Mouse (Mus musculus): ENCODE measurements at regions not wholly inside any gene's neighbourhood (a gene's known extent, or its start where the extent isn't known, plus 50 kb on each side); places are given as distances from the start of the nearest gene placed in this dataset.

GRCm38 (mm10) chr13:78717686-78718431 is 518.3 kb upstream of the Nr2f1 start:
- WGBS: 81% methylated on average over 4 of the region's 4 CpGs
- H3K27me3 ChIP-seq (ENCODE audit: low read depth, poor library complexity, severe bottlenecking): no peaks in the 10 kb centered on the region
- DNase-seq (ENCODE audit: low spot score): no peak
- H3K36me3 ChIP-seq: no peaks in the 10 kb centered on the region
- no peak overlapping the region for H3K27ac ChIP-seq
- H3K4me3 ChIP-seq: no peak overlapping the region
- H3K9me3 ChIP-seq (replicated peaks): no peaks in the 10 kb centered on the region
- H3K4me1 ChIP-seq: no peaks in the 10 kb centered on the region

- Histone ChIP-seq H3K27ac (no peak overlapping the region), H3K9me3 (replicated peaks) (no peaks in the 10 kb centered on the region), H3K4me1 (no peaks in the 10 kb centered on the region), H3K4me3 (no peak overlapping the region), H3K27me3 (ENCODE audit: low read depth, poor library complexity, severe bottlenecking) (no peaks in the 10 kb centered on the region), H3K36me3 (no peaks in the 10 kb centered on the region)
- DNase-seq (ENCODE audit: low spot score): no peak
- WGBS: 80% methylated on average over 1 of the region's 1 CpGs
Measured at GRCm38 (mm10) chr13:78717159-78717558, 517.6 kb upstream of the Nr2f1 start.

- no peaks in the 10 kb centered on the region for H3K36me3 ChIP-seq
- H3K27ac ChIP-seq: no peak overlapping the region
- 92% methylated on average over 1 of the region's 1 CpGs for WGBS
- H3K9me3 ChIP-seq (replicated peaks): no peaks in the 10 kb centered on the region
- no peak overlapping the region for H3K4me3 ChIP-seq
- no peaks in the 10 kb centered on the region for H3K4me1 ChIP-seq
- DNase-seq (ENCODE audit: low spot score): no peak
- no peaks in the 10 kb centered on the region for H3K27me3 ChIP-seq (ENCODE audit: low read depth, poor library complexity, severe bottlenecking)
Measured at GRCm38 (mm10) chr13:78704693-78705092, 505.1 kb upstream of the Nr2f1 start.

DNA sequence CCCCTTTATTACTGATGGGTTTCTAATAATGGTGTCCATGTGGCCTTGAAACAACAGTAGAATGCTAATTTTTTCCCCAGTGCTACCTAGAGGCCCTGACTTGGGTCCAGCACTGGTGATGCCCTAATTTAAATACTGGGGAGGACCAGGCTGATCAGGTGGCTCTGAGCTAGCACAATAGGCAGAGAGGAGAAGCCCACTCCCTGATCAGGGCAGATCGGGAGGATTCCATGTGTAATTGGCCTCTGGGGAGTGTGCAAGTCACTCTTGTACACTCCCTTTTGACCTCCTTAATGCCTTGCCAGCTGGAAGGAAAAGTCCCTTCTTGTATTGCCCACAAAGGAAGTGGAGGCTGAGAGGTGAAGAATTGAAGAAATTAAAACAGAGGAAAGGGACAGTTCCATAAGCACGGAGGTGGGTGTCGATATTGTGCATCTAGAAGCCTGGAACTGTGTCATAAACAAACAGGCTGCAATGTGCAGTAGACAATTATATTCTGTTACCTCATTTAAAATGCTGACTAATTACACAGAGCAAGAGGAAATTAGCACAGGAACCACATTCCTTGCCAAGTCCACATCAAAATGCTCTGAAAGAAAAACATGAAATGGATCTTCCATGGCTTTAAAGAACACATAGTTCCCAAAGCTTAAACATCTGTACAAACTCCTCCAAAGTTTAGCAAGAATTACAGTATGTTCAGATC is 498.4 kb upstream of the Nr2f1 start:
- no peak overlapping the region for H3K27ac ChIP-seq
- no peak overlapping the region for H3K4me3 ChIP-seq
- H3K9me3 ChIP-seq (replicated peaks): no peaks in the 10 kb centered on the region
- no peak for DNase-seq (ENCODE audit: low spot score)
- 71% methylated on average over 3 of the region's 3 CpGs for WGBS
- no peaks in the 10 kb centered on the region for H3K36me3 ChIP-seq
- H3K4me1 ChIP-seq: peaks cover 4% of the 10 kb centered on the region
- H3K27me3 ChIP-seq (ENCODE audit: low read depth, poor library complexity, severe bottlenecking): no peaks in the 10 kb centered on the region

DNA sequence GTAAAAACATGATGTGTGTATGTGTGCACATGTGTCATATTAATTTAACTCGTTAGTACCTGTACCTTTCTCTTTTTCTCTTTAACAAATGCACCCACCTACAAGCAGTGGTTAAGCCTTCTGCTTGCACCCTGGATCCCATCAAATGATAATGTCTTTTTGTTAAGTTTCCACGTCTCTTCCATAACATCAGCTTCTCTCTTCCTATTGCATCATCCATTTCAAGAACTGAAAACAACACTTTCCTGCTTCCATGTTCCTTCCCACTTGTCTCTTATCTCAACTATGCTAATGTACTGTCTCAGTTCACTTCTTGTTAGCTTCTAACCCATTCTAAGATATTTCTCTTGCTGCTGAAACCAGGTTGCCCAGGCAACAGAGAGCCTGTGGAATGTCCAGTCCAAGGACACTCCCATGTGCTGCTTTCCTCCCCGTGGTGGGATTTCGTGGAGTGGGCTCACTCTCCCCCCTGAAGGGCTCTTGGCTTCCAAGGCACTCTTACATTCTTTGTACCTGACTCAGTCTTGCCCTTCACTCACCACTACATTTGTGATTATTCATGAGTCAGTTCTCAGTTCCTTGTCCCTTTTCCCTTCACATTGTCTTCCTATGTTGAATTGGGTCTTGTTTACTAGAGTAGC is 479.8 kb upstream of the Nr2f1 start:
- WGBS: 63% methylated on average over 4 of the region's 4 CpGs

GRCm38 (mm10) chr13:78678241-78678640 is 478.7 kb upstream of the Nr2f1 start:
- H3K27me3 ChIP-seq (ENCODE audit: low read depth, poor library complexity, severe bottlenecking): no peaks in the 10 kb centered on the region
- no peak overlapping the region for H3K4me3 ChIP-seq
- H3K9me3 ChIP-seq (replicated peaks): no peaks in the 10 kb centered on the region
- WGBS: 75% methylated on average over 7 of the region's 7 CpGs
- H3K4me1 ChIP-seq: no peaks in the 10 kb centered on the region; the same call in 1 of the 2 replicates
- H3K36me3 ChIP-seq: no peaks in the 10 kb centered on the region
- DNase-seq (ENCODE audit: low spot score): no peak
- no peak overlapping the region for H3K27ac ChIP-seq

More for the DNA sequence above, 479.8 kb upstream of the Nr2f1 start:
- no peaks in the 10 kb centered on the region; the same call in 1 of the 2 replicates for H3K4me1 ChIP-seq
- H3K27me3 ChIP-seq (ENCODE audit: low read depth, poor library complexity, severe bottlenecking): no peaks in the 10 kb centered on the region
- no peaks in the 10 kb centered on the region for H3K9me3 ChIP-seq (replicated peaks)
- H3K36me3 ChIP-seq: no peaks in the 10 kb centered on the region
- H3K4me3 ChIP-seq: no peak overlapping the region
- no peak overlapping the region for H3K27ac ChIP-seq
- no peak for DNase-seq (ENCODE audit: low spot score)

GRCm38 (mm10) chr13:78658285-78658684 is 458.7 kb upstream of the Nr2f1 start:
- Histone ChIP-seq H3K36me3 (no peaks in the 10 kb centered on the region), H3K4me1 (no peaks in the 10 kb centered on the region), H3K27me3 (ENCODE audit: low read depth, poor library complexity, severe bottlenecking) (no peaks in the 10 kb centered on the region), H3K4me3 (no peak overlapping the region), H3K27ac (no peak overlapping the region), H3K9me3 (replicated peaks) (no peaks in the 10 kb centered on the region)
- DNase-seq (ENCODE audit: low spot score): no peak
- 91% methylated on average over 7 of the region's 7 CpGs for WGBS

GRCm38 (mm10) chr13:78656766-78657165 is 457.2 kb upstream of the Nr2f1 start:
- no peaks in the 10 kb centered on the region for H3K9me3 ChIP-seq (replicated peaks)
- H3K27me3 ChIP-seq (ENCODE audit: low read depth, poor library complexity, severe bottlenecking): no peaks in the 10 kb centered on the region
- H3K36me3 ChIP-seq: no peaks in the 10 kb centered on the region
- H3K4me1 ChIP-seq: no peaks in the 10 kb centered on the region
- 86% methylated on average over 2 of the region's 2 CpGs for WGBS
- no peak for DNase-seq (ENCODE audit: low spot score)
- H3K4me3 ChIP-seq: no peak overlapping the region
- H3K27ac ChIP-seq: no peak overlapping the region

- no peaks in the 10 kb centered on the region for H3K27me3 ChIP-seq (ENCODE audit: low read depth, poor library complexity, severe bottlenecking)
- no peaks in the 10 kb centered on the region for H3K9me3 ChIP-seq (replicated peaks)
- H3K4me3 ChIP-seq: no peak overlapping the region
- no peak for DNase-seq (ENCODE audit: low spot score)
- H3K4me1 ChIP-seq: no peaks in the 10 kb centered on the region
- H3K36me3 ChIP-seq: no peaks in the 10 kb centered on the region
- WGBS: 83% methylated on average over 1 of the region's 1 CpGs
- H3K27ac ChIP-seq: no peak overlapping the region
Measured at GRCm38 (mm10) chr13:78656196-78656595, 456.6 kb upstream of the Nr2f1 start.

- Histone ChIP-seq H3K36me3 (no peaks in the 10 kb centered on the region), H3K27me3 (ENCODE audit: low read depth, poor library complexity, severe bottlenecking) (no peaks in the 10 kb centered on the region), H3K27ac (no peak overlapping the region), H3K4me1 (no peaks in the 10 kb centered on the region), H3K4me3 (no peak overlapping the region), H3K9me3 (replicated peaks) (no peaks in the 10 kb centered on the region)
- WGBS: 84% methylated on average over 1 of the region's 1 CpGs
- DNase-seq (ENCODE audit: low spot score): no peak
Measured at GRCm38 (mm10) chr13:78650824-78651223, 451.3 kb upstream of the Nr2f1 start.

GRCm38 (mm10) chr13:78644556-78644955 is 445.0 kb upstream of the Nr2f1 start:
- H3K36me3 ChIP-seq: no peaks in the 10 kb centered on the region
- H3K9me3 ChIP-seq (replicated peaks): no peaks in the 10 kb centered on the region
- no peaks in the 10 kb centered on the region for H3K27me3 ChIP-seq (ENCODE audit: low read depth, poor library complexity, severe bottlenecking)
- no peak for DNase-seq (ENCODE audit: low spot score)
- H3K27ac ChIP-seq: no peak overlapping the region
- peaks cover 7% of the 10 kb centered on the region for H3K4me1 ChIP-seq
- no peak overlapping the region for H3K4me3 ChIP-seq
- 22% methylated on average over 1 of the region's 1 CpGs for WGBS

DNA sequence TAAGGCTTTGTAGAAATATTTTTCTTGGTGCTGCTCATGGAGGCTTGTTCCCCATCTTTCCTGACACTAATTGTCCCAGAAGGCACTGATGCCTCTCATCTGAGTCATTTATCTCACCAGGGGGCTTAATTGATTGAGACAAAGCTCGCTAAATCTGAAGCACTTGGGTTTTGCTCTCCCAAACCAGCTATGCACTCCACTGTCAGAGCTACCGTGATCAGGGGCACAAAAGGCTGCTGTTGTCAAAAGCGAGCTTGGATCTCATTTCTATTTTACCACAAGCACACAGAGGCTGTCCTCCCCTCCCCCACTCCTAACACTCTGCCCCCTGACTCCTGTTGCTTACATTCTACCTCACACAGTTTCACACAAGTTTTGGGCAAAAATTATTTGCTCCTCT is 443.5 kb upstream of the Nr2f1 start:
- WGBS: 3% methylated on average over 3 of the region's 3 CpGs
- no peak overlapping the region for H3K4me3 ChIP-seq
- no peak for DNase-seq (ENCODE audit: low spot score)
- no peaks in the 10 kb centered on the region for H3K36me3 ChIP-seq
- H3K9me3 ChIP-seq (replicated peaks): no peaks in the 10 kb centered on the region
- H3K27me3 ChIP-seq (ENCODE audit: low read depth, poor library complexity, severe bottlenecking): no peaks in the 10 kb centered on the region
- 0 out of 2 replicates have a peak overlapping the region, but pooled peaks have one; percentile 6 for H3K27ac ChIP-seq
- peaks cover 7% of the 10 kb centered on the region for H3K4me1 ChIP-seq

- H3K4me1 ChIP-seq: peaks cover 7% of the 10 kb centered on the region
- H3K27me3 ChIP-seq (ENCODE audit: low read depth, poor library complexity, severe bottlenecking): no peaks in the 10 kb centered on the region
- no peaks in the 10 kb centered on the region for H3K36me3 ChIP-seq
- no peak for DNase-seq (ENCODE audit: low spot score)
- H3K27ac ChIP-seq: no peak overlapping the region
- WGBS: 86% methylated on average over 3 of the region's 3 CpGs
- no peak overlapping the region for H3K4me3 ChIP-seq
- no peaks in the 10 kb centered on the region for H3K9me3 ChIP-seq (replicated peaks)
Measured at GRCm38 (mm10) chr13:78642443-78642729, 442.8 kb upstream of the Nr2f1 start.
